Mouse (Mus musculus) thymus, adult 2 months (tissue): Measurements from ENCODE around the gene Gm42421. TPM values are rescaled to one million over a fixed set of nuclear protein-coding genes. Genes with fewer than 3 reads are reported as not detected.

Experiments used
- DNase-seq: peaks from one replicate; pipeline ENCODE4 v3.0.0; 2021
- H3K27ac ChIP-seq: fragments of 200-500 bp; 2 replicates; pipeline ENCODE4 v1.5.1; 2012; ENCODE audit warnings: low read length, control low read depth; ENCODE audit not compliant: control insufficient read depth, insufficient read depth
- H3K27me3 ChIP-seq: fragments of 200-500 bp; 2 replicates; pipeline ENCODE4 v1.6.1; 2012; ENCODE audit warnings: mild to moderate bottlenecking, low read length, moderate library complexity, mixed read lengths; ENCODE audit not compliant: control insufficient read depth, insufficient read depth
- H3K36me3 ChIP-seq: fragments of 200-500 bp; 2 replicates; pipeline ENCODE4 v1.6.1; 2012; ENCODE audit warnings: mild to moderate bottlenecking, low read length, moderate library complexity; ENCODE audit not compliant: control insufficient read depth, insufficient read depth
- H3K4me1 ChIP-seq: fragments of 200-500 bp; replicated peaks from 2 replicates; pipeline ENCODE4 v1.6.1; 2012; ENCODE audit warnings: low read length; ENCODE audit not compliant: control insufficient read depth, insufficient read depth
- H3K4me3 ChIP-seq: fragments of 200-500 bp; 2 replicates; pipeline ENCODE4 v1.5.1; 2012; ENCODE audit warnings: mild to moderate bottlenecking, low read length, control low read depth, moderate library complexity; ENCODE audit not compliant: control insufficient read depth, insufficient read depth
- CTCF ChIP-seq: fragments of 200-500 bp; IDR thresholded peaks from 2 replicates; pipeline ENCODE4 v1.5.1; 2012; ENCODE audit warnings: mild to moderate bottlenecking, control low read depth, low read length, moderate library complexity, borderline replicate concordance; ENCODE audit not compliant: control insufficient read depth, poor library complexity, insufficient read depth; ENCODE audit errors: extremely low read depth
- POLR2A ChIP-seq: fragments of 200-500 bp; IDR thresholded peaks from 2 replicates; pipeline ENCODE4 v1.6.1; 2012; ENCODE audit warnings: mild to moderate bottlenecking, low read length, control low read depth, moderate library complexity; ENCODE audit not compliant: control insufficient read depth, poor library complexity, insufficient read depth; ENCODE audit errors: extremely low read depth
- WGBS: fragments of 180-500 bp; shearing (Covaris S2); methylation state at CpG from one replicate; pipeline ENCODE4 v1.1.7; 2018; 5-methylcytosine and 5-hydroxymethylcytosine counted together
- polyA plus RNA-seq: library from polyadenylated mRNA; depleted of rRNA; stranded (reverse); fragments of >200 nt; gene quantifications from 2 replicates; pipeline ENCODE4 v1.2.3, GENCODE M21; 2012; rRNA removed

Gene Gm42421
- polyA plus RNA-seq: 0.22 TPM in 1 of 2 replicates, not detected in the other

DNA sequence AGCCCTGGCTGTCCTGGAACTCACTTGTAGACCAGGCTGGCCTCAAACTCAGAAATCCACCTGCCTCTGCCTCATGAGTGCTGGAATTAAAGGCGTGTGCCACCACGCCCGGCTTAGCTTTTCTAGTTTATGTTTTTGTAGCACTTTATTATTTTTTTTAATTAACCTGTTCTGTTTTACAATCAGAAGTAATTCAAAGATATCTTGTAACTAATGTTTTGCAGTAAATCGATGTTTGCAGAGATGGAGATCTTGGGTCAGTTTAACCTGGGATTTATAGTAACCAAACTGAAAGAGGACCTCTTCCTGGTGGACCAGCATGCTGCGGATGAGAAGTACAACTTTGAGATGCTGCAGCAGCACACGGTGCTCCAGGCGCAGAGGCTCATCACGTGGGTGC lies at the start of gene Gm42421:
Gene Gm42421, plus strand, starts transcription at position 301 of the 400 bp plus-strand sequence.
- Histone ChIP-seq H3K4me1 (no peaks in the 10 kb centered on the region), H3K27ac (no peak within 1 kb of the TSS), H3K4me3 (no peak within 1 kb of the TSS), H3K36me3 (peaks cover 70% of the 10 kb centered on the region), H3K27me3 (no peaks in the 10 kb centered on the region)
- no peak for DNase-seq
- 98% methylated on average over 8 of the region's 8 CpGs for WGBS
- no peak for TF ChIP-seq CTCF
- no peak for TF ChIP-seq POLR2A

- no peaks in the 10 kb centered on the region for H3K4me1 ChIP-seq
- no peak for TF ChIP-seq POLR2A
- TF ChIP-seq CTCF: no peak
- 96% methylated on average over 3 of the region's 3 CpGs for WGBS
- H3K27ac ChIP-seq: no peak overlapping the region
- H3K36me3 ChIP-seq: peaks cover 77% of the 10 kb centered on the region
- DNase-seq: no peak
- H3K27me3 ChIP-seq: no peaks in the 10 kb centered on the region
- no peak overlapping the region for H3K4me3 ChIP-seq
Measured at GRCm38 (mm10) chr5:143885274-143885673, 42.7 kb upstream of the Gm42421 start.

GRCm38 (mm10) chr5:143890741-143891140 lies 37.2 kb upstream of the Gm42421 start:
- Histone ChIP-seq H3K4me3 (no peak overlapping the region), H3K27ac (no peak overlapping the region), H3K4me1 (no peaks in the 10 kb centered on the region), H3K36me3 (peaks cover 37% of the 10 kb centered on the region), H3K27me3 (no peaks in the 10 kb centered on the region)
- TF ChIP-seq POLR2A: no peak
- no peak for TF ChIP-seq CTCF
- no peak for DNase-seq
- 97% methylated on average over 6 of the region's 6 CpGs for WGBS

DNA sequence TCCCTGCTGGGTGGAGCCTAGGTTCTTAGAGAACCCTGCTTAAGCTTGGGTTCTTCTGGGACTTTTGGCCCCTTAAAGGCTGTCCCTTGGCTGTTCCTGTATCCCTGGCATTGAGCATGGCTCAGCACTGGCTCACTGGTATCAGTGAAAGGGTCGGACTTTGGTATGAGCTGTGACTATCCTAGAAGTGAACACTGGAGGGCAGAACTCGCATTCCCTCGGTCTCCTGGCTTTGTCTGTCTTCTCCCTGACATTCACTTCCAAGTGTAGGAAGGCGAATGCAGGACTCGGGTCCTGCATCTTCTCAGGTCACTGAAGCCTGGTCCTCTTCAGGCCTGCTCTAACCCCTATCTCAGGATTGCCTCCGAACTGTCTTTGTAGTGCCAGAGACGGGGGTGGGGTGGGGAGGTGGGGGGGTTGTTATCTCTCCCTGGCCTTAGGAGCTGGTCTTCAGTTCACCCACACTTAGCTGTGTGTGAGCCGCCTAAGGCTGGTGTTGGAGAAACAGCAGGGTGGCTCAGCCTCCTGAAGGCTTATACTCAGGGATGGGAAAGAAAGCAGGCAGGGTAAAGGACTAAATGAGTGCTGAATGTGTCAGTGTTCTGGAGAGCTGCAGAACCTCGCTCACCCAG lies 35.6 kb upstream of the Gm42421 start:
- Histone ChIP-seq H3K4me3 (no peak overlapping the region), H3K27ac (no peak overlapping the region), H3K27me3 (no peaks in the 10 kb centered on the region), H3K36me3 (peaks cover 28% of the 10 kb centered on the region), H3K4me1 (no peaks in the 10 kb centered on the region)
- no peak for DNase-seq
- whole genome bisulfite sequencing: 95% methylated on average over 9 of the region's 9 CpGs
- TF ChIP-seq POLR2A: no peak
- no peak for TF ChIP-seq CTCF

DNA sequence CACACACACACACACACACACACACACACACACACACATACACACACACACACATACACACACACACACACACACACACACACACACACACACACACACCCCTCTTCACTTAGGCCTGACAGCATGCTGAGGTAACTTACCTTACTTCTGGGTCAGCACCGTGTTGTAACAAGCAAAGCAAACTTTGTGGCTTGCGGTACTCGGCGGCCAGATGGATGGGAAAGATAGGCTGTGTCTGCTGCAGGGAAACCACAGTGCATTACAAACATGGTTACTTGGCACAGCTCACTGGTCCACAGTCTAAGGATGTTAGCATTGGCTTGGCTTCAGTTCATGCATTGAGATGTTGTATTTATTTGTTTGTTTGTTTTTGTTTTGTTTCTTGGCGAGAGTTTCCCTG lies 34.6 kb upstream of the Gm42421 start:
- no peaks in the 10 kb centered on the region for H3K4me1 ChIP-seq
- 19% methylated on average over 5 of the region's 5 CpGs for WGBS
- no peak overlapping the region for H3K27ac ChIP-seq
- TF ChIP-seq CTCF (no peak), POLR2A (no peak)
- no peak overlapping the region for H3K4me3 ChIP-seq
- peaks cover 34% of the 10 kb centered on the region for H3K36me3 ChIP-seq
- H3K27me3 ChIP-seq: no peaks in the 10 kb centered on the region
- DNase-seq: no peak

GRCm38 (mm10) chr5:143897635-143898330 lies 30.2 kb upstream of the Gm42421 start, which contains the start of gene Ankrd61:
TSS of gene Ankrd61 (minus strand) at chr5:143897685.
- Histone ChIP-seq H3K4me1 (no peaks in the 10 kb centered on the region), H3K4me3 (no peak within 1 kb of the TSS), H3K27ac (no peak within 1 kb of the TSS), H3K27me3 (no peaks in the 10 kb centered on the region), H3K36me3 (peaks cover 31% of the 10 kb centered on the region)
- DNase-seq: no peak
- WGBS: 96% methylated on average over 14 of the region's 14 CpGs
- TF ChIP-seq POLR2A (no peak), CTCF (no peak)
